Mouse (Mus musculus): Measurements from ENCODE around the gene Ntn4.
A peak's percentile ranks its signal among the peaks of the same experiment; 100 is the strongest.
"Not testable (repeated sequence)": the region's sequence is repeated elsewhere in the genome, so short reads cannot be mapped to it uniquely, and the experiment has no call there.

Gene Ntn4

DNA sequence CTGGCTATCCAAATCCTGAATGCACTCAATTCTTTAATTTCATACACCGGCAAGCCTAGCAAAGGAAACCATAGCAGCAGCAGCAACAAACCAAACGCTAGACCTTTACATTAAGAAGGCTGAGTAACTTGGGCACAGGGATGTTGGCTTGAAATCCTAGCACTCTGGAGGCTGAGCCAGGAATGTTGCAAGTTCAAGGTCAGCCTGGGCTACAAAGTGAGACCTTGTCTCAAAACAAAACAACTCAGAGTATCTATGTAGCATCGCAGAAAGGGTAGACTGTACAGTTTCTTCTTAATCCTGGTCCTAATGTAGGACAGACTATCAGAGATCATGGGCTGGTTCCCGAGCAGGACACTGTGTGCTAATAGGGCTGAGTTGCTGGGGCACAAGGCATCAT is 43.4 kb downstream of the Ntn4 start:
- no peak for DNase-seq (ENCODE audit: low spot score in 2 of 2)

DNA sequence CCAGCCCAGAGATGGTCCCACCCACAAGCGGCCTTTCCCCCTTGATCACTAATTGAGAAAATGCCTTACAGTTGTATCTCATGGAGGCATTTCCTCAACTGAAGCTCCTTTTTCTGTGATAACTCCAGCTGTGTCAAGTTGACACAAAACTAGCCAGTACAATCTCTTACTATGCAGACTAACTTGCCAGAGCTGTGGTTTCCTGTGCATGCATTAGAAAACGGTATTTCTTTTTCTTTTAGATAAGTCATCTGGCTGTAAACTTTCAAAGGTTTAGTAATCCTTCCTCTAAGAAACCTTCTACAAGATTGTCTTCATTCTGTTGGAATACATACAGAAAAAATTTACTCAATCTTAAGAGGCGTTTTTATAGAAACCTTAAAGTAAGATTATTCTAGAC is 44.9 kb downstream of the Ntn4 start:
- DNase-seq (ENCODE audit: low spot score in 2 of 2): not testable (repeated sequence)

GRCm38 (mm10) chr10:93686579-93686978 is 46.1 kb downstream of the Ntn4 start:
- no peak for DNase-seq (ENCODE audit: low spot score in 2 of 2)

- no peak for DNase-seq (ENCODE audit: low spot score in 2 of 2)
Observed at GRCm38 (mm10) chr10:93687781-93688180, 47.3 kb downstream of the Ntn4 start.

- DNase-seq (ENCODE audit: low spot score in 2 of 2): no peak
Observed at GRCm38 (mm10) chr10:93688306-93689171, 48.1 kb downstream of the Ntn4 start.

DNA sequence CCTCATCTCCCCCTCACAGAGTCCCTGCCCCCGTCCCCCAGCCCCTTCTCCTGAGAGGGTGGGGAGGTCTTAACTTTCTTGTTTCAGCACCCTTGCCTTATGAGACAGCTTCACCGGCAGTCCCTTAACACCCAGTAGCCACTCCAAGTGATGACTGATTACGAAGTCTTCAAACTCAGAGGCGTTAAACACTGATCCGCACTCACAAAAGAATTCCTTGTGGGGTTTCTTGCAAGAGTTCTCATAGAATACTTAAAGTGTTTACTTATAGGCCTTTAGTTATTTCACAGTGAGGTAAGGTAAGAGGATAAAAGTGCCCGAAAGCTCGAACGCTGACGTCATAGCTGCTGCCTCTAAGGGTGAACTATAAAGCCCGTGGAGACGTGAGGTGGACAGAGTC is 50.9 kb downstream of the Ntn4 start:
- DNase-seq (ENCODE audit: low spot score in 2 of 2): no peak

- no peak for DNase-seq (ENCODE audit: low spot score in 2 of 2)
Observed at GRCm38 (mm10) chr10:93695043-93695791, 54.7 kb downstream of the Ntn4 start.

DNA sequence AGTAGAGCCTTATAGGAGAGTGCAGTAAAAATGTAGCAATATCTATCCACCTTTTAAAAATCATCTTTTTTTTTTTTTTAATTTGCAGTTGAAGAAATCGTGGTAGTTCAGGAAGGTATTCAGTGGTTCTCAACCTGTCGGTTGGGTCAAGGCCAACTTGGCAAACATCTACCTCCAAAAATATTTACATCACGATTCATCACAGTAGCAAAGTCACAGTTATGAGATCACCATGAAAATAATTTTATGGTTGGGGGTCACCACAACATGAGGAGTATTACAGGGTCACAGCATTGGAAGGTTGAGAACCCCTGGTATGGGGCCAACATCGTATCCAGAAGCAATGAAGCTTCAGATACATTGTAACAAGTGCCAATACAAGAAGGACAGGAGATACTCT is 55.5 kb downstream of the Ntn4 start:
- DNase-seq (ENCODE audit: low spot score in 2 of 2): no peak

GRCm38 (mm10) chr10:93697866-93698483 is 57.5 kb downstream of the Ntn4 start:
- DNase-seq (ENCODE audit: low spot score in 2 of 2): no peak

- DNase-seq (ENCODE audit: low spot score in 2 of 2): no peak
Observed at GRCm38 (mm10) chr10:93699689-93700478, 59.4 kb downstream of the Ntn4 start.

- DNase-seq (ENCODE audit: low spot score in 2 of 2): no peak
Observed at GRCm38 (mm10) chr10:93700589-93701363, 60.3 kb downstream of the Ntn4 start.

GRCm38 (mm10) chr10:93703946-93704345 is 63.5 kb downstream of the Ntn4 start:
- no peak for DNase-seq (ENCODE audit: low spot score in 2 of 2)

GRCm38 (mm10) chr10:93707149-93708075 is 66.9 kb downstream of the Ntn4 start:
- DNase-seq (ENCODE audit: low spot score in 2 of 2): no peak

DNA sequence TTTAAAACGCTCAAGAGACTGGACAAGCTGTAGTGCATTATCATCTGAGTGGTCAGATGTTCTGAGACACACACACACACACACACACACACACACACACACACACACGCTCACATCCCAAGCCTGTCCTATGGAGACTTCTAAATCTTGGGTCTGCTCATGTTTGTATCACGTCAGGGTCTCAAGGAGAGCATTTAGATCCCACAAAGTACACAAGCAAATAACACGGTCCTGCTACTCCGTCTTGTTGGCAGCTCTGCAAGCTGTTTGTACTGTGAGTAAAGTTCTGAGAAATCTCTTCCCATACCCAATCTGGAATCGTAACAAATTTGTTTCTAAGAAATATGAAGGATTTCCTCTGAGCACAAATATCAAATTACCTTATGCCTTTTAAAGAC is 67.6 kb downstream of the Ntn4 start:
- no peak for DNase-seq (ENCODE audit: low spot score in 2 of 2)

DNA sequence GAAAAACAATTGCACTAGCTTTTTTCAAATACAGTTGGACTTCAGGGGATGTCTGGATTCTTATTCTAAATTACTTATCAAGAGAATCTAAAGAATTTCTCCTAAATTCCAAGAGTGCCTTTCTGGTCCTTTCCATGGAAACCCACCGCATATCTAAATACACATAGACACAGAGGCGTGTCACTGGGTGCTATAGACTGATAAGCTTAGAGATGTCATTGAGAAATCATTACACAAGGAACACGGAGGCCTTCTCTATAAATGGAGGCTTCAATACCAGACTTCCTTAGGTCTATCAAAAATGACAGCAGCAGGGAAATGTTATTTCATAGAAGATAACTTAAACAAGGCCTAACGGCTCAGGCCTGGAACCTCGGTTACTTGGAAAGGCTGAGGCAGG is 68.0 kb downstream of the Ntn4 start:
- no peak for DNase-seq (ENCODE audit: low spot score in 2 of 2)

DNA sequence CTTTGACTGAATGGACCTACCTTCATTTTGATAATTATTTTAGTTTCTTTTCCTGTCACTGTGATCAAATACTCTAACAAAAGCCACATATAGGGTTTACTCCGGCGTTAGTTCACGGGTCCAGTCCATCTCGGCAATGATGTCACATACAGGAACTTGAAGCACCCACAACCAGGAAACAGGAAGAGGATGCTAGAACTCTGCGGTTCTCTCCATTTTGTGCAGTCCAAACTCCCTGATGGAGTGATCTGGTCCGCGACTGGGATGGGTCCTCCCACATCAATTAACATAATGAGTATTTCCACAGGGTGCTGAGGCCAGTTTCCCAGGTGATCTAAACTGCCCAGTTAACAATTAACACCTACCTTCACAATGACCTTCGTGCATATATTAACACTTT is 69.1 kb downstream of the Ntn4 start:
- DNase-seq (ENCODE audit: low spot score in 2 of 2): no peak

- no peak for DNase-seq (ENCODE audit: low spot score in 2 of 2)
Observed at GRCm38 (mm10) chr10:93721625-93722337, 81.3 kb downstream of the Ntn4 start.

DNA sequence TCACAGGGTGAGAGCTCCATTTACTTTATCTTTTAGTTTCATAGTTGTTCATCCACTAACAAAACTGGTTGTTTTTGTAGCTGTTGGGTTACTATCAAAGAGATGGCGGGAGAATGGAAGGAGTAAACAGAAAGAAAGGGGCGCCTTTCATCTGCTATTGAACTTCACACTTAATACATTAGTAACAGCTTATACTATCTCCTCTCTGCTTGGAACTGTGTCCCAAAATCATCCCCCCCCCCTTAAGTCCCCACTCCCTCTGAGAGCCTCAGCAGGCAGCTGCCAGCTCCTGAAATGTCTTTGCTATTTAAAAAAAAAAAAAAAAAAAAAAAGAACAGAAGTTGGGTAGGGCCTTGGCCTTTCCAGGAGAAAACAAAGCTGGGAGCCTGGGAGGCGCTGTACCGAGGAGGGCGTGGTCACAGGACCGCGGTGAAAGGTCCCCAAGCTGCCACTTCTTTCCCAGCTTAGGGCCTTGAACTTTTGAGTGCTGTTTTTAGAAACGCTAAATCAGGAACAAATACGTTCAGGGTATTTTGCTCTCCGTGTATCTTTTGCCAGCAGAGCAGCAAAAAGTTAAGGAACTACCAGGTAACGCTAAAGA is 83.6 kb downstream of the Ntn4 start:
- peak in 1 of 2 experiments; percentile 11 for DNase-seq (ENCODE audit: low spot score in 2 of 2)

- no peak for DNase-seq (ENCODE audit: low spot score in 2 of 2)
Observed at GRCm38 (mm10) chr10:93728131-93728530, 87.7 kb downstream of the Ntn4 start.
